Mouse (Mus musculus) v-Abl transformed pro-B cells (cell line): ENCODE measurements around the gene Usp37.

ENCODE experiments used
- in situ Hi-C, 2 experiments: fragments of 400-800 bp; cut with MboI; formaldehyde crosslinking; loops; one replicate each; pipeline ENCODE4 v1.15.1; 2025; ENCODE audit not compliant: unreplicated experiment in 2 of 2

Gene Usp37

GRCm38 (mm10) chr1:74386714-74387385, 157.2 kb downstream of the Usp37 start:
- in situ Hi-C loops: loop anchor here in 1 of 2 experiments (5.0 kb wide), 1 partner anchor 75 kb away; no protein-coding TSS in a partner anchor

DNA sequence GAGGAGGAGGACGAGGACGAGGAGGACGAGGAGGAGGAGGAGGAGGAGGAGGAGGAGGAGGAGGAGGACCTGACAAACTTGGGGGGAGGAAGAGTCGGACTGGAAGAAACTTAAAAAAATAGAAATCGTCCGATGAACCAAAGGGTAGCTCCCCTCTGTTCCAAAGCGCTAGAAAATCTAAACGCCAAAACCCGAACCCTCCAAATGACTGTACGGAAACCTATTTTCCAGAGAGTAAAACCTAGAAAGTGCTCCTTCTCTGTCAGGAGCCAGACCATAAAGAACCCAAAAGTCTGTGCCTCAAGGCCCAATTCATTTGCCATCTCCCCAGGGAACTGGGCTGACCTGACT, 157.7 kb downstream of the Usp37 start:
- in situ Hi-C loops: loop anchor here in 1 of 2 experiments (5.0 kb wide), 1 partner anchor 74 kb away; no protein-coding TSS in a partner anchor

DNA sequence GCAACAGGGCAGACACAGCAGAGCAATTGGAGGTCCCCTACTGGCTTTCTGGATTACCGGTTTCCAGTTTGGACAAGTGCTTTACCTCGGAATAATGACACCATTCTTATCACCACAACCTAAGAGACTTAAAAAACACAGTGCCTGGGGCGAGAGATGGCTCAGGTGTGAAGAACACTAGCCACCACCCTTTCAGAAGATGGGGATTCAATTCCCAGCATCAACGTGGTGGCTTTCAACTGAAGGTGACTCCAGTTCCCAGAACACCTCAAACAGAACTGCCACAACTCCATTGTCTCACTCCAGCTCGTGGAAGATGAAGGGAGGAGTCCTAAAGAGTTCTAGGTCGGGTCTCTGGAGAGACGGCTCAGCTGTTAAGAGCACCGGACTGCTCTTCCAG, 158.6 kb downstream of the Usp37 start:
- in situ Hi-C loops: loop anchor here in 1 of 2 experiments (5.0 kb wide), 1 partner anchor 73 kb away; no protein-coding TSS in a partner anchor
